ENCODE assay signal across 8 mouse cellular contexts in the genomic region with DNA sequence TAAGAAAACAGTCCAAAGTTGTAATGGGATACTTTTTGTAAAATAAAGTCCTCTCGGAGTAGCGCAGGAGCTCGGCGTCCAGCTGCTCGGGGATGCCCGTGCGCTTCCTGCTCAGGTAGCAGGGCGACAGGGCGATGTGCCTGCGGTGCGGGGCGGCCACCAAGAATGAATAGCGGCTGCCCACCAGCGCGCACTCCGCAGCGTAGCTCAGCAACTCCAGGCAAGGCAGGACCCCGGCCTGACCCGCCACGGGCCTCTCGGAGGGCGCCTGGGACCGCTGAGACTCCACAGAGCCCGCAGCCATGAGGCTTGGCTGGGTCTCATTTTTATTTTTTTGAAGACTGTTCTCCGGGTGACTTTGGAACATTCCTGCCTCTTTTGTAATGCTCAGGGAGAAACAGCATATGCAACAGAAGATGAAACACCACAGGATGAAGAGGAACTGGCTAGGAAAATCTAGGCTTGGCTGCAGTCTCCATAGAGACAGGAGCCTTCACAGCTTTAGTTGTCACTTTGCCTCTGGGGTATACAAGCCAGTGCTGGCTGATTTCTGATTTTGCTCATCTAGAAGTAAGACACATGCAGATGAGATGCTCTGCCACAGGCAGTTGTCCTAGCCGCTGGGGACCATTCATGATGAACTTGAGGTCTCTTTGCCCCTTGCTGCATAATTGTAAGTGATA. TPM values are rescaled to one million over a fixed set of nuclear protein-coding genes. Genes with fewer than 3 reads are reported as not detected.
DNase-seq lines count a peak whose midpoint lies in the region; ATAC-seq and TF ChIP-seq lines count a peak whose summit lies in the region.

No protein-coding gene starts in this region.

- ATAC-seq in heart, embryonic 13.5 days (ENCODE audit: extremely low read depth, insufficient number of reproducible peaks, low FRiP score, low TSS enrichment), result no peak
- no peak; the same call in 1 of the 2 replicates for ATAC-seq in forebrain, embryonic 12.5 days (ENCODE audit: low FRiP score)
- ATAC-seq in liver, embryonic 13.5 days (ENCODE audit: low read depth), result no peak
- ATAC-seq in erythroid progenitor cell, adult 5-6 weeks (replicated peaks; ENCODE audit: low FRiP score, poor library complexity, severe bottlenecking), result no peak

- no peak for TF ChIP-seq EP300 in ES-Bruce4 (IDR thresholded peaks at IDR 0.05; ENCODE audit: insufficient read depth, low read depth, low read length)

- H3K27ac ChIP-seq in heart, embryonic 13.5 days (replicated peaks), result no peak overlapping the region
- no peak overlapping the region for H3K27ac ChIP-seq in ES-Bruce4 (ENCODE audit: insufficient read depth, low read length)
- H3K27ac ChIP-seq in forebrain, embryonic 12.5 days, result no peak overlapping the region
- H3K27ac ChIP-seq in liver, embryonic 13.5 days, result no peak overlapping the region

- no peak for TF ChIP-seq POLR2A in ES-Bruce4 (IDR thresholded peaks at IDR 0.05; ENCODE audit: insufficient read depth, low read length)

- peak overlapping the region; percentile 65 for H3K4me2 ChIP-seq in heart, embryonic 13.5 days
- peak overlapping the region; percentile 46 for H3K4me2 ChIP-seq in forebrain, embryonic 12.5 days
- 0 out of 2 replicates have a peak overlapping the region, but pooled peaks have one; percentile 10 for H3K4me2 ChIP-seq in liver, embryonic 13.5 days

- intact Hi-C loops in heart, postnatal 25 days (cut with DNase I), result no loop called here

- no peak for TF ChIP-seq CTCF in ES-Bruce4 (IDR thresholded peaks at IDR 0.05; ENCODE audit: low read depth, low read length)

- peak overlapping the region; percentile 61; the same call in 1 of the 2 replicates for H3K9ac ChIP-seq in heart, embryonic 13.5 days
- no peak overlapping the region for H3K9ac ChIP-seq in ES-Bruce4 (ENCODE audit: low read depth, poor library complexity, severe bottlenecking)
- no peak overlapping the region for H3K9ac ChIP-seq in forebrain, embryonic 12.5 days
- no peak overlapping the region for H3K9ac ChIP-seq in liver, embryonic 13.5 days

- no peak for DNase-seq in heart, postnatal 25 days (ENCODE audit: low spot score)
- DNase-seq in liver, embryonic 13.5 days, result no peak
- no peak for DNase-seq in gastrocnemius, postnatal 4 days (ENCODE audit: low spot score in 2 of 2)
- no peak for DNase-seq in adrenal gland, postnatal 10 days

- 15% methylated on average over 26 of the region's 26 CpGs for WGBS in heart, embryonic 13.5 days
- WGBS in forebrain, embryonic 12.5 days, result 17% methylated on average over 26 of the region's 26 CpGs
- WGBS in liver, embryonic 13.5 days (ENCODE audit: insufficient replicate concordance), result 30% methylated on average over 26 of the region's 26 CpGs

- 0 out of 2 replicates have a peak, but pooled peaks cover 4% of the 10 kb centered on the region for H3K27me3 ChIP-seq in heart, embryonic 13.5 days (replicated peaks)
- no peaks in the 10 kb centered on the region for H3K27me3 ChIP-seq in ES-Bruce4 (ENCODE audit: control insufficient read depth, insufficient read depth, low read length, poor library complexity, severe bottlenecking)
- H3K27me3 ChIP-seq in forebrain, embryonic 12.5 days, result no peaks in the 10 kb centered on the region
- H3K27me3 ChIP-seq in liver, embryonic 13.5 days, result no peaks in the 10 kb centered on the region

- no peaks in the 10 kb centered on the region for H3K36me3 ChIP-seq in heart, embryonic 13.5 days
- no peaks in the 10 kb centered on the region for H3K36me3 ChIP-seq in ES-Bruce4 (ENCODE audit: control insufficient read depth, insufficient read depth, low read length, poor library complexity, severe bottlenecking)
- H3K36me3 ChIP-seq in forebrain, embryonic 12.5 days (replicated peaks), result no peaks in the 10 kb centered on the region
- H3K36me3 ChIP-seq in liver, embryonic 13.5 days, result no peaks in the 10 kb centered on the region

- H3K4me1 ChIP-seq in heart, embryonic 13.5 days, result no peaks in the 10 kb centered on the region; the same call in 1 of the 2 replicates
- no peaks in the 10 kb centered on the region for H3K4me1 ChIP-seq in ES-Bruce4 (ENCODE audit: control insufficient read depth, insufficient read depth, low read length)
- peaks cover 6% of the 10 kb centered on the region; the same call in 1 of the 2 replicates for H3K4me1 ChIP-seq in forebrain, embryonic 12.5 days
- no peaks in the 10 kb centered on the region for H3K4me1 ChIP-seq in liver, embryonic 13.5 days (replicated peaks)

- peak overlapping the region; percentile 34 for H3K4me3 ChIP-seq in heart, embryonic 13.5 days
- H3K4me3 ChIP-seq in ES-Bruce4 (ENCODE audit: low read depth, low read length), result peak overlapping the region; percentile 6; the same call in 1 of the 2 replicates
- H3K4me3 ChIP-seq in forebrain, embryonic 12.5 days (replicated peaks), result 0 out of 2 replicates have a peak overlapping the region, but pooled peaks have one; percentile 16
- H3K4me3 ChIP-seq in liver, embryonic 13.5 days (replicated peaks), result no peak overlapping the region

- H3K9me3 ChIP-seq in heart, embryonic 13.5 days, result no peaks in the 10 kb centered on the region
- no peaks in the 10 kb centered on the region for H3K9me3 ChIP-seq in ES-Bruce4 (replicated peaks; ENCODE audit: control insufficient read depth, insufficient read depth, low read length, poor library complexity, severe bottlenecking)
- H3K9me3 ChIP-seq in forebrain, embryonic 12.5 days, result no peaks in the 10 kb centered on the region
- no peaks in the 10 kb centered on the region for H3K9me3 ChIP-seq in liver, embryonic 13.5 days (replicated peaks)

RNA-seq across cellular contexts. Expression of a gene that starts 21.5 kb away (rescaled TPM):
- polyA plus RNA-seq in heart, embryonic 13.5 days (2015; fragmentation: Nextera tagmentation; extraction: Ambion mirVana), result not detected in 2 replicates
- not detected for total RNA-seq in heart, postnatal 25 days (2021)
- not detected in 2 replicates for polyA plus RNA-seq in ES-Bruce4 (2011; ENCODE audit: insufficient read depth, insufficient read length, low read depth, missing spikeins)
- polyA plus RNA-seq in forebrain, embryonic 12.5 days (2016; fragmentation: Nextera tagmentation; extraction: Ambion mirVana), result 0.04 TPM in 1 of 2 replicates, not detected in the other
- polyA plus RNA-seq in liver, embryonic 13.5 days (2015; fragmentation: Nextera tagmentation; extraction: Ambion mirVana), result not detected in 2 replicates
- total RNA-seq in gastrocnemius, postnatal 4 days (2021), result not detected
- under 1 TPM; 0.33 to 0.75 TPM for total RNA-seq in adrenal gland, postnatal 10 days (2021)
- 0.42 TPM in 1 of 2 replicates, not detected in the other for total RNA-seq in erythroid progenitor cell, adult 5-6 weeks (2015; ENCODE audit: low replicate concordance)
- total RNA-seq in erythroid progenitor cell, adult 5-6 weeks (2017; ENCODE audit: low replicate concordance), result 0.83 TPM in 1 of 2 replicates, not detected in the other

Comparison
In these comparisons a context has a peak if more than half of its experiments do, and no peak if none do; other contexts are left out.
1. H3K4me2 ChIP-seq: peak in every context shown above with its lines; median percentile 65 in heart, embryonic 13.5 days; 46 in forebrain, embryonic 12.5 days; 10 in liver, embryonic 13.5 days.